Mouse (Mus musculus) adrenal gland, postnatal 25 days (tissue): ENCODE results near the gene Chac1. TPM values are rescaled to one million over a fixed set of nuclear protein-coding genes. Genes with fewer than 3 reads are reported as not detected.

ENCODE experiments used
- DNase-seq: peaks from one replicate; pipeline ENCODE4 v3.0.0; 2021; ENCODE audit warnings: mixed read lengths
- total RNA-seq: library from RNA; stranded (reverse); gene quantifications from 2 replicates; pipeline ENCODE4 v1.2.3, GENCODE M21; 2021

Gene Chac1
- total RNA-seq, 1 experiment from 2014 or later = 5.0 TPM

DNA sequence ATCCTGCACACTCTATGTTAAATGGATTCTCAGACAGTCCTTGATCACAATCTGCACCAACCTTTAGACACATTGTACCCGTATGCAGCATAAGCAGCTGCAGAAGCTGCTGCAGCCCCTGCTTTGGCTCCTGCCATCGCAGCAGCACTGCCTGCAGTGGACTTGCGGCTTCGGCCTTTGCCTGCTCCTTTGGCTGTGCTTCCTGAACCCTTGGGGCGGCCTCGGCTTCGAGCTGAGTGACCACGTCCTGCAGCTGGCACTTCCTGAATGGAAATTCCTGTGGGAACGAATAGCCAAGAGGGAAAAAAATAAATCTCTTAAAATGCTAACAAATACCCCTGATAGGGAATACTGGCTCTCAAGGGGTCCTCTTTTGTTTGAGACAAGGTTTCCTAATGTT, 26.3 kb downstream of the Chac1 start:
- DNase-seq = no peak

GRCm38 (mm10) chr2:119377826-119378225, 26.8 kb downstream of the Chac1 start:
- DNase-seq = no peak

DNA sequence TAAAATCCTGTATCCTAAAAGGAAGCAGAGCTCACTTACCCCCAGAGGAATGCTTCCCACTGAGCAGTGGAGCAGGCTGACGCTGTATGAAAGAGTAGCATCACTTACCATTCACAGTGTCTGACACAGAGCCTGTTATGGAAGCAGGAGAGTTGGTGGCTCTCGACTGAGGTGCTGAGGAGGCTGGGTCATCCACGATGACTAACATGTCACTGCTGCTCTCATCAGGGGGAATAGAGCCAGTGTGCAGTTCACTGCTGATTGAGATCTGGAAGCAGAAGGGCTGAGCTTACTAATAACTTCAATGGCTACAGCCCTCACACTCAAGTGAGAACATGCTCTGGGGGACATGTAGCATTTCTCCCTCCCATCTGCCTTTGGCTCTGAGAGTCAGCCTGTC, 28.4 kb downstream of the Chac1 start:
- DNase-seq = no peak

DNA sequence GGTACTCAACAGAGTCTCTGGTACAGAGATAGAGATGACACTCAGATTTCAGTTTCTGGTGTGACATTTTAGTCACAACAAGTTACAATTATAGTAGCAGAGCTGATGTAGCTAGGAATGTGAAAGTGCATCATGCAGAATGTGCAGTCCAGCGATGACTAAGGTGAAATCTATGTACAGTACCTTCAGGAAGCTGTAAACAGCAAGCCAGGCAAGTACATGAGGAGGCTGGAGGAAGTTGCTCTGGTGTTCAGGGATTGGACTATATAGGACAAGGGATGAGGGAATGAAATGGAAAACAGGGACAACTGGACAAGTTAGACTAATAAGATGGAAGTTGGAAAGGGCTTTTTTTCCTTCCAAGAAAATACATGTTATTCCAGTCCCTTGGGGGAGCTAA, 37.2 kb downstream of the Chac1 start:
- no peak for DNase-seq

DNA sequence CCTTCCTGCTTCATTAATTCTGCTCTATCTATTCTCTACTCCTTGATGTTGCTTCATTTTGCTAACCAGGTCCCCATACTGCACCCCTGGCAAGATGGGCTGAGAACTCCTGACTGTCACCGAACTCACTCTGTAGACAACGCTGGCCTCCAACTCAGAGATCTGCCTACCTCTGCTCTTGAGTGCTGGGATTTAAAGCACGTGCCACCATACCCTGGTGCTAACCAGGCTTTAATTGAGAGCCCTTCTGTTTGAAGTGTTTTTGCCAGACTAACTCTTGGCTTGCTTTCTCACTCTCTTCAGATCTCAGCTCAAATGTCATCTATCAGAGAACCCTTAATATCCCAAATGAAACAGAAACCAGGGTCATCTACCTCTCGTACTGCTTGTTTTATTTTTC, 39.0 kb downstream of the Chac1 start:
- DNase-seq = no peak

DNA sequence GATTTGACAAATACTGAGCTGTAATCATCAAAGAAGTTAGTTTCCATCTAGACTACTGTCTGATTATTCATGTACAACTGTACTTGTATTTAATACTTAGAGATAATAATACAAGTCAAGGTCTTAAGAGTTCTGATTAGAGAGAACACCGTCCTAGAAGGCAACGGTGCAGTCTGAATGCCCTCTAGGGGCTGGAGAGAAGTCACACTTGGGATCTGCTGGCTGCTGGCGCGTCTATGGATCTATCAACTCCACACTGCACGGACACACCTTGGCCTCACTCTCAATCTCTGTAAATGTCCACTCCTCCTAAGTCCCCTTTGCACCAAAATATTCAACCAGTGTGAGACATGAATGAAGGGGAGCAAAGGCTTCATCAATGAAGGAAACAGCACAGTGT, 47.2 kb downstream of the Chac1 start:
- no peak for DNase-seq

DNA sequence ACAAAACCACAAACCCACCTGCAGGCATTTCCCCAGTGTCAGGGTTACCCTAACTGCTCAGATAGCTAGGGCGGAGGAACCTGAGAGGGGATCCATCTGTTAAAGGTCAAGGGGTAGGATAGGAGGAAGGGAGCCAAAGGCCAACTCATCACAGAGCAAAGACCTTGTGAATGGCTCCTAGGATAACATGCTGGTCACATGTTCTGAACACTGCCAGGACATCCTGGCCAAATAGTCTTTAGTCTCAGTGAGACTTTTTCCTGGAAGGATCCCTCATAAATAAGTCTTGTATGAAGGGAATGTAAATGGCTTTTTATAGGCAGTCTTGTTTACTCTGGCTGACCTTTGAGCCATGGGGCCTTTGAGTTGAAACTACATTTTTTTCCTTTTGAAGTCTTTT, 47.6 kb downstream of the Chac1 start:
- no peak for DNase-seq

DNA sequence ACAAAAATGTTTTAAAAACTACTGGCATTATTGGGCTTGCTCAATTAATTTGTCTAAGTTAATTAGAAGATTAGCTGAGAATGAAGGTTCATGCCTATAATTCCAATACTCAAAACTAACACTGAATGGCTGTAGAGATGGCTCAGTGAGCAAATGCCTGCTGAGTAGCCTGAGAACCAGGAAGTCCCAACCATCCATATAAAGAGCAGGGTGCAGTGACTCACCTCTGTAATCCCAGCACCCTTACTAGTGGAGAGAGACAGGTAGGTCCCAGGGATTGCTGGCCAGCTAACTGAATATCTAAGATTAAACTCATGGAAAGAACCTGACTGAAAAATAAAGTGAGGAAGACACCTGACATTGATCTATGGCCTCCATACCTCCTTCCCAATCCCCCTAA, 48.3 kb downstream of the Chac1 start:
- DNase-seq = no peak

Other genes starting within 250 kb of the Chac1 start
- gene Rad51, start 238.4 kb upstream of the Chac1 start, total RNA-seq = 5.0 and 8.6 TPM in 2 replicates
- gene Rmdn3, start 194.2 kb upstream of the Chac1 start, total RNA-seq = 53.1 and 54.4 TPM in 2 replicates
- gene Gchfr, start 183.5 kb upstream of the Chac1 start, total RNA-seq = 11.0 and 14.9 TPM in 2 replicates
- 0.30 TPM in 1 of 2 replicates, not detected in the other for gene Gm14137, start 176.7 kb upstream of the Chac1 start, total RNA-seq
- 42.3 and 45.0 TPM in 2 replicates for gene Zfyve19, start 142.6 kb upstream of the Chac1 start, total RNA-seq
- gene Dnajc17, start 142.4 kb upstream of the Chac1 start, total RNA-seq = 18.0 and 18.4 TPM in 2 replicates
- gene Ppp1r14d, start 121.3 kb upstream of the Chac1 start, total RNA-seq = not detected in 2 replicates
- gene Spint1, start 113.9 kb upstream of the Chac1 start, total RNA-seq = 4.0 and 4.6 TPM in 2 replicates
- 0.49 TPM in 1 of 2 replicates, not detected in the other for gene Rhov, start 80.0 kb upstream of the Chac1 start, total RNA-seq
- 18.5 and 21.1 TPM in 2 replicates for gene Vps18, start 62.5 kb upstream of the Chac1 start, total RNA-seq
- 8.0 and 12.9 TPM in 2 replicates for gene Dll4, start 25.4 kb upstream of the Chac1 start, total RNA-seq
- 21.0 and 25.3 TPM in 2 replicates for gene Ino80, start 126.5 kb downstream of the Chac1 start, total RNA-seq
- 0.91 and 1.4 TPM in 2 replicates for gene Exd1, start 196.4 kb downstream of the Chac1 start, total RNA-seq
- gene Chp1, start 196.5 kb downstream of the Chac1 start, total RNA-seq = 217 and 293 TPM in 2 replicates